Mouse (Mus musculus) heart, embryonic 10.5 days (tissue): ENCODE results near the gene Fhit. TPM values are rescaled to one million over a fixed set of nuclear protein-coding genes. Genes with fewer than 3 reads are reported as not detected.

ENCODE experiments used
- DNase-seq: peaks from one replicate; pipeline ENCODE4 v3.0.0-alpha.2; 2017; ENCODE audit warnings: low spot score
- H3K27ac ChIP-seq: fragments of 300-500 bp; sonication (generic); 2 replicates; pipeline ENCODE4 v1.5.1; 2016; ENCODE audit warnings: mild to moderate bottlenecking
- H3K27me3 ChIP-seq: fragments of 300-500 bp; sonication (generic); 2 replicates; pipeline ENCODE4 v1.6.1; 2016; ENCODE audit warnings: mild to moderate bottlenecking; ENCODE audit not compliant: poor library complexity, insufficient read depth, severe bottlenecking
- H3K36me3 ChIP-seq: fragments of 300-500 bp; sonication (generic); 2 replicates; pipeline ENCODE4 v1.6.1; 2016; ENCODE audit warnings: mild to moderate bottlenecking, moderate library complexity
- H3K4me1 ChIP-seq: fragments of 300-500 bp; sonication (generic); 2 replicates; pipeline ENCODE4 v1.6.1; 2016; ENCODE audit warnings: mild to moderate bottlenecking
- H3K4me3 ChIP-seq: fragments of 300-500 bp; sonication (generic); 2 replicates; pipeline ENCODE4 v1.5.1; 2016; ENCODE audit warnings: mild to moderate bottlenecking, moderate library complexity
- H3K9me3 ChIP-seq: fragments of 300-500 bp; sonication (generic); 2 replicates; pipeline ENCODE4 v1.6.1; 2016; ENCODE audit warnings: mild to moderate bottlenecking, moderate library complexity
- WGBS: fragments of 180-500 bp; shearing (Covaris S2); methylation state at CpG from one replicate; pipeline ENCODE4 v1.1.7; 2016; 5-methylcytosine and 5-hydroxymethylcytosine counted together
- polyA plus RNA-seq: library from polyadenylated mRNA; unstranded; fragments of >200 nt; fragmentation: Nextera tagmentation; extraction: Ambion mirVana; gene quantifications from 2 replicates; pipeline ENCODE4 v1.2.1, GENCODE M21; 2016

The Fhit gene
- polyA plus RNA-seq, 1 experiment from 2014 or later: 3.4 TPM

DNA sequence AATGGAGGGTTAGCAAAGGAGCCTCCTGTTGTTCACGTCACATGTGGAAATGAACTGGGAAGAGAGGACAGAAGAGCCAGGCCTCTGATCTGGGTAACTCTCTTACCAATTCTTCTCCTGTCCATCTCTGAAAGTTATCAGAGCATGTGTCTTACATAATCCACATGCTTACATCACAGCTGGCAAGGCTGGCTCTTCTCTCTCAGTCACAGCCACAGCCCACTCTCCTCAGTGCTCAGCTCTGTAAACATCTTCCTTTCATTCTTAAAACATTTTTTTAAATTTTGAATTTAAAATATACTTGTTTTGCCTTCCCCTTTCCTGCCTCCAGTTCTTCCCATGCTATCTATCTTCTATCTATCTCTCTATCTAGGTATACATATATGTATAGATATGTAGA is 1477.5 kb downstream of the Fhit start:
- Histone ChIP-seq H3K4me1 (no peaks in the 10 kb centered on the region), H3K36me3 (no peaks in the 10 kb centered on the region), H3K27ac (no peak overlapping the region), H3K9me3 (no peaks in the 10 kb centered on the region), H3K4me3 (no peak overlapping the region), H3K27me3 (no peaks in the 10 kb centered on the region)
- no peak for DNase-seq
- WGBS: 78% methylated on average over 1 of the region's 1 CpGs

DNA sequence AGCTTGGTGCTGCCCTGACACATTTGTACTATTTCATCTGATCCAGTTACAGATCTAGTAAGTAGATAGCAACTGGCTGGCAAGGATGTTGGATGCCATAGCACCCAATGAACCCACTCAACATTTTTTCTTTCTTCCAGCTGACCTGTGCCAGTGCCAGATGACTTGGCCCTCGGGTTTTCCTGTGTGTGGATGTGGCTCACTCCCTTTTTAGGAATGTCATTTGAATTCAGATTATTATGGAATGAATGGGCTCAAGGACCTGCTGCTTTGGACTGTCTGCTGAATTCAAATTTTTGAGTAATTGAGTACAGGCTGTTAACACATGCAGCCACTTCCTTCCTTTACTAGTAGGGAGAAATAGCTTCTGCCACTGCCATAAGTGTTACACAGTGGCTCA is 1489.1 kb downstream of the Fhit start:
- Histone ChIP-seq H3K36me3 (no peaks in the 10 kb centered on the region), H3K4me3 (no peak overlapping the region), H3K27ac (no peak overlapping the region), H3K4me1 (no peaks in the 10 kb centered on the region), H3K27me3 (no peaks in the 10 kb centered on the region), H3K9me3 (no peaks in the 10 kb centered on the region)
- 69% methylated on average over 1 of the region's 1 CpGs for WGBS
- no peak for DNase-seq

DNA sequence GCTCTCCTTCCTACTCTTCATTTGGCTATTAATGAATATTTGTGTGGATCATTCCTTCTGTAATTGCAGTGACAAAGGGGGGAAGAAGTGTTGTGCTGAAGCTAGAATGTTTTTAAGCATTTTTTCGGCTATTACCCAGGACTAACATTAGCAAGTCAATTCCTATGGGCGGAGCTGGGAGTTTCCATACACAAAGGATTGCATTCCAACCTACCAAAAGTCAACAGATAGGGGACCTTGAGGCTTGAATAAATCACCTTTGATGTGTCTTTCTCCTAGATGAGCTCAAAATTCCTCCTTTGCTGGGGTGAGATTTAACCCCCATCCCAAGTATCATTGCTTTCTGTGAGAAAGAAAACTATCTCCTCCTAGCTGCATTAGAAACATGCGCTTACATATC is 1490.1 kb downstream of the Fhit start:
- WGBS: 67% methylated on average over 3 of the region's 3 CpGs

GRCm38 (mm10) chr14:9669766-9670165 is 1492.1 kb downstream of the Fhit start:
- no peak for DNase-seq
- no peaks in the 10 kb centered on the region for H3K4me1 ChIP-seq
- no peak overlapping the region for H3K27ac ChIP-seq
- H3K27me3 ChIP-seq: no peaks in the 10 kb centered on the region
- no peaks in the 10 kb centered on the region for H3K36me3 ChIP-seq
- no peaks in the 10 kb centered on the region for H3K9me3 ChIP-seq
- 76% methylated on average over 1 of the region's 1 CpGs for WGBS
- no peak overlapping the region for H3K4me3 ChIP-seq

More for the DNA sequence above, 1490.1 kb downstream of the Fhit start:
- no peak overlapping the region for H3K27ac ChIP-seq
- H3K9me3 ChIP-seq: no peaks in the 10 kb centered on the region
- no peaks in the 10 kb centered on the region for H3K4me1 ChIP-seq
- no peaks in the 10 kb centered on the region for H3K27me3 ChIP-seq
- no peaks in the 10 kb centered on the region for H3K36me3 ChIP-seq
- H3K4me3 ChIP-seq: no peak overlapping the region
- DNase-seq: no peak

GRCm38 (mm10) chr14:9658445-9658844 is 1503.4 kb downstream of the Fhit start:
- H3K27me3 ChIP-seq: no peaks in the 10 kb centered on the region
- WGBS: 55% methylated on average over 1 of the region's 1 CpGs
- no peak for DNase-seq
- no peaks in the 10 kb centered on the region for H3K36me3 ChIP-seq
- H3K4me3 ChIP-seq: no peak overlapping the region
- no peak overlapping the region for H3K27ac ChIP-seq
- no peaks in the 10 kb centered on the region for H3K4me1 ChIP-seq
- no peaks in the 10 kb centered on the region for H3K9me3 ChIP-seq

GRCm38 (mm10) chr14:9651417-9651816 is 1510.4 kb downstream of the Fhit start:
- DNase-seq: no peak
- Histone ChIP-seq H3K4me3 (no peak overlapping the region), H3K36me3 (no peaks in the 10 kb centered on the region), H3K27me3 (no peaks in the 10 kb centered on the region), H3K9me3 (no peaks in the 10 kb centered on the region), H3K27ac (no peak overlapping the region), H3K4me1 (no peaks in the 10 kb centered on the region)
- 61% methylated on average over 1 of the region's 1 CpGs for WGBS

- H3K4me3 ChIP-seq: no peak overlapping the region
- no peaks in the 10 kb centered on the region for H3K4me1 ChIP-seq
- DNase-seq: no peak
- no peaks in the 10 kb centered on the region for H3K9me3 ChIP-seq
- WGBS: 88% methylated on average over 1 of the region's 1 CpGs
- H3K36me3 ChIP-seq: no peaks in the 10 kb centered on the region
- no peak overlapping the region for H3K27ac ChIP-seq
- H3K27me3 ChIP-seq: no peaks in the 10 kb centered on the region
Measured at GRCm38 (mm10) chr14:9648416-9648815, 1513.4 kb downstream of the Fhit start.

GRCm38 (mm10) chr14:9646233-9646632 is 1515.6 kb downstream of the Fhit start:
- Histone ChIP-seq H3K9me3 (no peaks in the 10 kb centered on the region), H3K27ac (no peak overlapping the region), H3K27me3 (no peaks in the 10 kb centered on the region), H3K4me3 (no peak overlapping the region), H3K36me3 (no peaks in the 10 kb centered on the region), H3K4me1 (peaks cover 5% of the 10 kb centered on the region; the same call in 1 of the 2 replicates)
- no peak for DNase-seq
- 89% methylated on average over 7 of the region's 7 CpGs for WGBS

- Histone ChIP-seq H3K4me1 (peaks cover 5% of the 10 kb centered on the region; the same call in 1 of the 2 replicates), H3K27ac (no peak overlapping the region), H3K4me3 (no peak overlapping the region), H3K9me3 (no peaks in the 10 kb centered on the region), H3K27me3 (no peaks in the 10 kb centered on the region), H3K36me3 (no peaks in the 10 kb centered on the region)
- DNase-seq: no peak
- WGBS: 61% methylated on average over 9 of the region's 9 CpGs
Measured at GRCm38 (mm10) chr14:9644216-9645166, 1517.3 kb downstream of the Fhit start.

DNA sequence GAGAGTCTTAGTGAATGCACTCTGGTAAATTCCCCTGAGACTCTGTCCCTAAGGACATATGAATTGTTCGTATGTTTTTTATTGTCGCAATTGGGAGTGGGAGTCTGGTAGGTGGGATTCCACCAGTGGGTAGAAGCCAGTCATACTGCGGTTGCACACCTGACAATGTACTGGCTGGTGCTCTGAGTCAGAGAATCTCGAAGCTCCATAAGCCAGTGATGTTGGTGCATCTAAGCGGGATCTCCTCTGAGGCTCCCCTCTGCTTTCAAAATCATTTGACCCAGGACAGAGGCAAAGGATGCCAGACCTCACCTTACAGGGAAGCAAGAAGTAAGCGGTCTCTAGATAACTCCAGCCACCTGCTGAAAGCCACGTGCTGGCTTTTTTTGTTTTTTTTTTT is 1518.1 kb downstream of the Fhit start:
- Histone ChIP-seq H3K4me1 (peaks cover 5% of the 10 kb centered on the region; the same call in 1 of the 2 replicates), H3K27me3 (no peaks in the 10 kb centered on the region), H3K27ac (no peak overlapping the region), H3K9me3 (no peaks in the 10 kb centered on the region), H3K4me3 (no peak overlapping the region), H3K36me3 (no peaks in the 10 kb centered on the region)
- WGBS: 77% methylated on average over 7 of the region's 7 CpGs
- no peak for DNase-seq

GRCm38 (mm10) chr14:9642628-9643027 is 1519.2 kb downstream of the Fhit start:
- H3K9me3 ChIP-seq: no peaks in the 10 kb centered on the region
- DNase-seq: no peak
- H3K4me3 ChIP-seq: no peak overlapping the region
- H3K36me3 ChIP-seq: no peaks in the 10 kb centered on the region
- no peaks in the 10 kb centered on the region for H3K27me3 ChIP-seq
- 34% methylated on average over 6 of the region's 6 CpGs for WGBS
- peaks cover 5% of the 10 kb centered on the region; the same call in 1 of the 2 replicates for H3K4me1 ChIP-seq
- no peak overlapping the region for H3K27ac ChIP-seq

GRCm38 (mm10) chr14:9642068-9642467 is 1519.8 kb downstream of the Fhit start:
- no peaks in the 10 kb centered on the region for H3K9me3 ChIP-seq
- WGBS: 79% methylated on average over 3 of the region's 3 CpGs
- no peak for DNase-seq
- no peaks in the 10 kb centered on the region for H3K27me3 ChIP-seq
- no peaks in the 10 kb centered on the region for H3K36me3 ChIP-seq
- H3K27ac ChIP-seq: no peak overlapping the region
- no peak overlapping the region for H3K4me3 ChIP-seq
- H3K4me1 ChIP-seq: peaks cover 5% of the 10 kb centered on the region; the same call in 1 of the 2 replicates

GRCm38 (mm10) chr14:9634247-9634991 is 1527.4 kb downstream of the Fhit start:
- no peaks in the 10 kb centered on the region for H3K36me3 ChIP-seq
- no peak for DNase-seq
- H3K27ac ChIP-seq: no peak overlapping the region
- H3K9me3 ChIP-seq: no peaks in the 10 kb centered on the region
- 67% methylated on average over 1 of the region's 1 CpGs for WGBS
- H3K4me3 ChIP-seq: no peak overlapping the region
- H3K27me3 ChIP-seq: no peaks in the 10 kb centered on the region
- no peaks in the 10 kb centered on the region for H3K4me1 ChIP-seq
